Mouse (Mus musculus) liver, embryonic 14.5 days (tissue): Measurements from ENCODE around the gene Lrfn4.
A peak's percentile ranks its signal among the peaks of the same experiment; 100 is the strongest.

Experiments used
- CTCF ChIP-seq: IDR thresholded peaks from 2 replicates; pipeline ENCODE4 v1.5.1; 2016; ENCODE audit warnings: antibody characterized with exemption, low read depth, control low read depth
- EP300 ChIP-seq: IDR thresholded peaks from 2 replicates; pipeline ENCODE4 v1.6.1; 2016; ENCODE audit warnings: antibody characterized with exemption, low read depth

- TF ChIP-seq CTCF (0 out of 2 replicates have a peak, but pooled peaks have one; percentile 12), EP300 (no peak)
Measured at GRCm38 (mm10) chr19:4625829-4626535, 10.5 kb upstream of the Lrfn4 start.
